Mouse (Mus musculus): ENCODE data around the gene Aldh16a1. TPM values are rescaled to one million over a fixed set of nuclear protein-coding genes. Genes with fewer than 3 reads are reported as not detected.
"Not testable (repeated sequence)": the region's sequence is repeated elsewhere in the genome, so short reads cannot be mapped to it uniquely, and the experiment has no call there.

The Aldh16a1 gene
- polyA plus RNA-seq, 1 experiment from 2014 or later, result 38.7 TPM

DNA sequence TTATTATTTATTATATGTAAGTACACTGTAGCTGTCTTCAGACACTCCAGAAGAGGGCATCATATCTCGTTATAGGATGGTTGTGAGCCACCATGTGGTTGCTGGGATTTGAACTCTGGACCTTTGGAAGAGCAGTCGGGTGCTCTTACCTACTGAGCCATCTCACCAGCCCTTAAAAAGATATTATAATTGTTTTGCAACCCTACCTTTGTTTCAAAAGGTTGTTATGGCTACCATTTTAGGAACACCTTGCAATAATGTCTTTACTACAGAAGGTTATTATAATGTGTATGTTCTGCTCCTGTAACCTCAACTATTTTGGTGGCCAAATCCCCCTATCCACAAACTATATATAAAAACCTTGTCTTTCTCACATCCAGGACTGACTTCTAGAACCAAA is 1.3 kb downstream of the Aldh16a1 start:
- H3K4me3 ChIP-seq (ENCODE audit: low read depth, low read length); DNase-seq (ENCODE audit: low spot score); H3K27me3 ChIP-seq (ENCODE audit: control insufficient read depth, insufficient read depth, low read length); H3K9ac ChIP-seq (ENCODE audit: low read length); H3K27ac ChIP-seq (replicated peaks; ENCODE audit: low read depth, low read length); H3K36me3 ChIP-seq (ENCODE audit: control insufficient read depth, insufficient read depth, low read length); H3K4me2 ChIP-seq (ENCODE audit: low read depth, severe bottlenecking); ATAC-seq (ENCODE audit: insufficient number of reproducible peaks, low FRiP score, low TSS enrichment, low read depth); H3K9me3 ChIP-seq (ENCODE audit: control insufficient read depth, low read length): not testable (repeated sequence)
- WGBS, result 91% methylated on average over 2 of the region's 2 CpGs
- H3K4me1 ChIP-seq (ENCODE audit: control insufficient read depth, insufficient read depth, low read length), result 0 out of 2 replicates have a peak, but pooled peaks cover 14% of the 10 kb centered on the region

DNA sequence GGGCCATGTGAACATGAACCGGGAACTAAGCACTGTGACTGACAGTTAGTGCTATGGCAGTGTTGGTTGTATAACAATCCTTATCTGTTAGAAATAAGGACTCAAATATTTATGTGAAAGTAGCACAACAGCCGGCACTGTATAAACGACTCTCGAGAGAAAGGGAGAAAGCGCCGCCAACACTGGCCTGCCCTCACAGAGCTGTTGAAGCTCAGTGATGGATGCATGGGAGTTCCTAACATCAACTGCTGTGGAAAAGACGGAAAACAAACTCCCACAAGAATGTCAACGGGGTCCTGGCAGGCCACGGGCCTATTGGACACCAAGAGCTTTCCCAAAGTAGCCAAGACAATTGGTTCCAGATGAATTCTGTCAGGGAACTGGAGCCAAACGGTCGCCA is 3.1 kb downstream of the Aldh16a1 start:
- no peak for DNase-seq (ENCODE audit: low spot score)
- H3K9ac ChIP-seq (ENCODE audit: low read length), result no peak overlapping the region

DNA sequence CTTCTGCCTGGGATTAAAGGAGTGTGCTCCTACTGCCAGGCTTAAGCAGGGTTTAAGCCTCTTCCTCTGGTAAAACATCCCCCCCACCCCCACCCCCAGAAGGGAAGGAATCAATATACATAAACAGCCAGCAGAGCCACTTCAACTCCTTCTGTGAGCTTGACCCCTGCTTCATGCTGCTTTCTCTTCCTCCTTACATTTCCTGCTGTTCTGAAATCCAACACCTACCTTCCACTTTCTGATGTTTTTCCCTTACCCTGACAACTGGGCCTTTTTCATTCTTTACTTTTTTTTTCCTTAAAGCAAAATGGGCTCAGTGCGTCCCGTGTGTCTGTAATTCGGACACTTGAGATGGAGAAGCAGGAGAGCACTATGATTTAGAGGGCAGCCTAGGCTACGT is 4.1 kb downstream of the Aldh16a1 start:
- no peaks in the 10 kb centered on the region for H3K9me3 ChIP-seq (ENCODE audit: control insufficient read depth, low read length)
- H3K4me1 ChIP-seq (ENCODE audit: control insufficient read depth, insufficient read depth, low read length), result 0 out of 2 replicates have a peak, but pooled peaks cover 12% of the 10 kb centered on the region
- H3K27ac ChIP-seq (replicated peaks; ENCODE audit: low read depth, low read length), result no peak overlapping the region
- peaks cover 2% of the 10 kb centered on the region; the same call in 1 of the 2 replicates for H3K36me3 ChIP-seq (ENCODE audit: control insufficient read depth, insufficient read depth, low read length)
- no peak overlapping the region for H3K4me2 ChIP-seq (ENCODE audit: low read depth, severe bottlenecking)
- no peak for DNase-seq (ENCODE audit: low spot score)
- ATAC-seq (ENCODE audit: insufficient number of reproducible peaks, low FRiP score, low TSS enrichment, low read depth), result no peak
- no peak overlapping the region for H3K9ac ChIP-seq (ENCODE audit: low read length)
- no peaks in the 10 kb centered on the region for H3K27me3 ChIP-seq (ENCODE audit: control insufficient read depth, insufficient read depth, low read length)
- H3K4me3 ChIP-seq (ENCODE audit: low read depth, low read length), result no peak overlapping the region
- WGBS, result 44% methylated on average over 4 of the region's 4 CpGs

More for the DNA sequence above, 3.1 kb downstream of the Aldh16a1 start:
- ATAC-seq (ENCODE audit: insufficient number of reproducible peaks, low FRiP score, low TSS enrichment, low read depth), result no peak
- no peaks in the 10 kb centered on the region for H3K9me3 ChIP-seq (ENCODE audit: control insufficient read depth, low read length)
- H3K36me3 ChIP-seq (ENCODE audit: control insufficient read depth, insufficient read depth, low read length), result peaks cover 2% of the 10 kb centered on the region; the same call in 1 of the 2 replicates
- H3K4me2 ChIP-seq (ENCODE audit: low read depth, severe bottlenecking), result no peak overlapping the region
- 0 out of 2 replicates have a peak, but pooled peaks cover 14% of the 10 kb centered on the region for H3K4me1 ChIP-seq (ENCODE audit: control insufficient read depth, insufficient read depth, low read length)
- H3K4me3 ChIP-seq (ENCODE audit: low read depth, low read length), result no peak overlapping the region
- H3K27ac ChIP-seq (replicated peaks; ENCODE audit: low read depth, low read length), result peak overlapping the region; percentile 33; the same call in 1 of the 2 replicates
- WGBS, result 22% methylated on average over 11 of the region's 11 CpGs
- no peaks in the 10 kb centered on the region for H3K27me3 ChIP-seq (ENCODE audit: control insufficient read depth, insufficient read depth, low read length)

DNA sequence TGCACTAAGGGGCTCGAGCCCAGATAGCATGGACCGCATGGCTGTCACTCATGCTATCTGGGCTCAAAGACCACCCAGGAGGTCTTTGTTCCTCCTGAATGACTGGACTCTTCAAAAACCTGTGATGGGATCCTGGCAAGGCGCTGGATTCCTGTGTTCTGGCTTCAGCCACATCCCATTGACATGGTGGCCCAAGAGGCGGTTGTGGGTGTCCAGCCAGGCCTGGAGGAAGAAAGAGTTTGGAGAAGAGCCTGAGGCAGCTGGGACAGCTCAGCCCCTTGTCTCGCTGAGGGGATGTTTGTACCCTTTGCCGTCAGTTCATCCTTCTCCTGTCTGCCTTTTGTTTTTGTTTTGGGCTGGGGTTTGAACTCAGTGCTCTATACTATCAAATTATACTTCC is 4.8 kb downstream of the Aldh16a1 start:
- H3K36me3 ChIP-seq (ENCODE audit: control insufficient read depth, insufficient read depth, low read length), result peaks cover 2% of the 10 kb centered on the region; the same call in 1 of the 2 replicates
- 0 out of 2 replicates have a peak, but pooled peaks cover 10% of the 10 kb centered on the region for H3K4me1 ChIP-seq (ENCODE audit: control insufficient read depth, insufficient read depth, low read length)
- H3K27ac ChIP-seq (replicated peaks; ENCODE audit: low read depth, low read length), result no peak overlapping the region
- no peak overlapping the region for H3K9ac ChIP-seq (ENCODE audit: low read length)
- no peak for ATAC-seq (ENCODE audit: insufficient number of reproducible peaks, low FRiP score, low TSS enrichment, low read depth)
- 77% methylated on average over 6 of the region's 6 CpGs for WGBS
- no peaks in the 10 kb centered on the region for H3K27me3 ChIP-seq (ENCODE audit: control insufficient read depth, insufficient read depth, low read length)
- H3K9me3 ChIP-seq (ENCODE audit: control insufficient read depth, low read length), result no peaks in the 10 kb centered on the region
- H3K4me3 ChIP-seq (ENCODE audit: low read depth, low read length), result no peak overlapping the region
- H3K4me2 ChIP-seq (ENCODE audit: low read depth, severe bottlenecking), result no peak overlapping the region
- DNase-seq (ENCODE audit: low spot score), result no peak

GRCm38 (mm10) chr7:45148534-45149098 is 5.8 kb downstream of the Aldh16a1 start:
- Histone ChIP-seq H3K27me3 (ENCODE audit: control insufficient read depth, insufficient read depth, low read length) (no peaks in the 10 kb centered on the region), H3K4me3 (ENCODE audit: low read depth, low read length) (no peak overlapping the region), H3K27ac (replicated peaks; ENCODE audit: low read depth, low read length) (no peak overlapping the region), H3K9ac (ENCODE audit: low read length) (peak overlapping the region; percentile 1; the same call in 1 of the 2 replicates), H3K4me1 (ENCODE audit: control insufficient read depth, insufficient read depth, low read length) (0 out of 2 replicates have a peak, but pooled peaks cover 10% of the 10 kb centered on the region), H3K4me2 (ENCODE audit: low read depth, severe bottlenecking) (no peak overlapping the region), H3K9me3 (ENCODE audit: control insufficient read depth, low read length) (no peaks in the 10 kb centered on the region), H3K36me3 (ENCODE audit: control insufficient read depth, insufficient read depth, low read length) (peaks cover 2% of the 10 kb centered on the region; the same call in 1 of the 2 replicates)
- DNase-seq (ENCODE audit: low spot score) (no peak), ATAC-seq (ENCODE audit: insufficient number of reproducible peaks, low FRiP score, low TSS enrichment, low read depth) (no peak)
- WGBS, result 66% methylated on average over 4 of the region's 4 CpGs

DNA sequence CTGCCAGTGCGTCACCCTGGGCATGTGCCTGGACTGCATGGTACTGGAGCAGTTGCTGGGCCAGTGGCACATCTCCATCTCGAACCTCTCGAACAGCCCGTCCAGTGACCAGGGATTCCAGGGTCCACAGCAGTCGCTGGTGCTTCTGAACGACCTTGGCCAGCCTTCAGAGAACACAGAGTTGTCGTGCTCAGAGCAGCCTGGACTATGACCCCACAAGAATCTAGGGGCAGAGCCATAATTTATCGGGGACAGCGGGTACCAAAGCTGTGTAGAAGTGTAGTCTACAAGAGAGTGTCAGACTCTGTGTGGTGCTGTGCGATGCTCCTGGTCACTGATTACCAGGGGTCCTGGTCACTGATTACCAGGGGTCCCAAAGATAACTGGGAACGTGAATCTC is 6.5 kb downstream of the Aldh16a1 start:
- Histone ChIP-seq H3K4me2 (ENCODE audit: low read depth, severe bottlenecking) (no peak overlapping the region), H3K4me3 (ENCODE audit: low read depth, low read length) (no peak overlapping the region), H3K9ac (ENCODE audit: low read length) (no peak overlapping the region), H3K9me3 (ENCODE audit: control insufficient read depth, low read length) (no peaks in the 10 kb centered on the region), H3K4me1 (ENCODE audit: control insufficient read depth, insufficient read depth, low read length) (0 out of 2 replicates have a peak, but pooled peaks cover 10% of the 10 kb centered on the region), H3K27me3 (ENCODE audit: control insufficient read depth, insufficient read depth, low read length) (no peaks in the 10 kb centered on the region), H3K27ac (replicated peaks; ENCODE audit: low read depth, low read length) (no peak overlapping the region), H3K36me3 (ENCODE audit: control insufficient read depth, insufficient read depth, low read length) (peaks cover 2% of the 10 kb centered on the region; the same call in 1 of the 2 replicates)
- ATAC-seq (ENCODE audit: insufficient number of reproducible peaks, low FRiP score, low TSS enrichment, low read depth) (no peak), DNase-seq (ENCODE audit: low spot score) (no peak)
- 91% methylated on average over 11 of the region's 11 CpGs for whole genome bisulfite sequencing

DNA sequence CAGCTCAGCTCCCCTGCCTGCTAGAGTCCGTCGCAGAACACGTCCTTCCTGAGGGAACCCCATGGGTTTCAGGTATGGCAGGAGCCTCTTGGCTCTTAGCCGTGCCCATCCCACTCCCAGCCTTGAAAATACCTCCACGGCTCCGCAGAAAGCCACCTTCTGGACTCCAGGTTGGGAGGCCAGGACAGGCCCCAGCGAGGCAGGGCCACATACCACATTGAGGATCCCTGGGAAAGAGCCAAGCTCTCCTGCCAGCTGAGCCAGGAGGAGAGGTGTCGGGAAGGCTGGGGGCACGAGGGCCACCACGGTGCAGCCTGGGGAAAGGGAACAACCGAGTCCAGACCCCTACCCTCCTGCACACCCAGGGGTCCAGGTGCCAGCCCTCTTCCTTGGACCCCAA is 7.1 kb downstream of the Aldh16a1 start:
- no peak overlapping the region for H3K9ac ChIP-seq (ENCODE audit: low read length)
- no peaks in the 10 kb centered on the region for H3K27me3 ChIP-seq (ENCODE audit: control insufficient read depth, insufficient read depth, low read length)
- no peak overlapping the region for H3K4me2 ChIP-seq (ENCODE audit: low read depth, severe bottlenecking)
- H3K4me1 ChIP-seq (ENCODE audit: control insufficient read depth, insufficient read depth, low read length), result 0 out of 2 replicates have a peak, but pooled peaks cover 10% of the 10 kb centered on the region
- H3K9me3 ChIP-seq (ENCODE audit: control insufficient read depth, low read length), result no peaks in the 10 kb centered on the region
- WGBS, result 94% methylated on average over 11 of the region's 11 CpGs
- DNase-seq (ENCODE audit: low spot score) (no peak), ATAC-seq (ENCODE audit: insufficient number of reproducible peaks, low FRiP score, low TSS enrichment, low read depth) (no peak)
- H3K36me3 ChIP-seq (ENCODE audit: control insufficient read depth, insufficient read depth, low read length), result peaks cover 2% of the 10 kb centered on the region; the same call in 1 of the 2 replicates
- no peak overlapping the region for H3K27ac ChIP-seq (replicated peaks; ENCODE audit: low read depth, low read length)
- H3K4me3 ChIP-seq (ENCODE audit: low read depth, low read length), result no peak overlapping the region

GRCm38 (mm10) chr7:45145460-45145859 is 8.9 kb downstream of the Aldh16a1 start:
- WGBS, result 93% methylated on average over 8 of the region's 8 CpGs
- Histone ChIP-seq H3K9ac (ENCODE audit: low read length) (no peak overlapping the region), H3K27me3 (ENCODE audit: control insufficient read depth, insufficient read depth, low read length) (no peaks in the 10 kb centered on the region), H3K4me2 (ENCODE audit: low read depth, severe bottlenecking) (no peak overlapping the region), H3K4me3 (ENCODE audit: low read depth, low read length) (no peak overlapping the region), H3K4me1 (ENCODE audit: control insufficient read depth, insufficient read depth, low read length) (no peaks in the 10 kb centered on the region), H3K27ac (replicated peaks; ENCODE audit: low read depth, low read length) (no peak overlapping the region), H3K36me3 (ENCODE audit: control insufficient read depth, insufficient read depth, low read length) (peaks cover 2% of the 10 kb centered on the region; the same call in 1 of the 2 replicates), H3K9me3 (ENCODE audit: control insufficient read depth, low read length) (no peaks in the 10 kb centered on the region)
- ATAC-seq (ENCODE audit: insufficient number of reproducible peaks, low FRiP score, low TSS enrichment, low read depth) (no peak), DNase-seq (ENCODE audit: low spot score) (no peak)
